Mouse (Mus musculus) liver, embryonic 13.5 days (tissue): ENCODE results near the gene Nomo1. TPM values are rescaled to one million over a fixed set of nuclear protein-coding genes. Genes with fewer than 3 reads are reported as not detected.
A peak's percentile ranks its signal among the peaks of the same experiment; 100 is the strongest.

ENCODE experiments used
- ATAC-seq: fragments of 200-750 bp; cut with Nextera tagmentation; 2 replicates; pipeline ENCODE4 v1.8.0; 2017; ENCODE audit warnings: low read depth, mild to moderate bottlenecking, moderate number of reproducible peaks, moderate library complexity
- DNase-seq: peaks from one replicate; pipeline ENCODE4 v3.0.0; 2022
- H3K27ac ChIP-seq: fragments of 300-500 bp; sonication (generic); 2 replicates; pipeline ENCODE4 v1.5.1; 2015; ENCODE audit warnings: moderate library complexity, mild to moderate bottlenecking, inconsistent platforms
- H3K27me3 ChIP-seq: fragments of 300-500 bp; sonication (generic); 2 replicates; pipeline ENCODE4 v1.6.1; 2015; ENCODE audit warnings: mild to moderate bottlenecking, inconsistent platforms
- H3K36me3 ChIP-seq: fragments of 300-500 bp; sonication (generic); 2 replicates; pipeline ENCODE4 v1.6.1; 2015; ENCODE audit warnings: mild to moderate bottlenecking, inconsistent platforms
- H3K4me1 ChIP-seq: fragments of 300-500 bp; sonication (generic); replicated peaks from 2 replicates; pipeline ENCODE4 v1.6.1; 2015; ENCODE audit warnings: inconsistent platforms
- H3K4me2 ChIP-seq: fragments of 300-500 bp; sonication (generic); 2 replicates; pipeline ENCODE4 v1.6.1; 2015; ENCODE audit warnings: inconsistent platforms, mild to moderate bottlenecking, moderate library complexity
- H3K4me3 ChIP-seq: fragments of 300-500 bp; sonication (generic); replicated peaks from 2 replicates; pipeline ENCODE4 v1.5.1; 2015; ENCODE audit warnings: mild to moderate bottlenecking, inconsistent platforms
- H3K9ac ChIP-seq: fragments of 300-500 bp; sonication (generic); 2 replicates; pipeline ENCODE4 v1.6.1; 2015; ENCODE audit warnings: mild to moderate bottlenecking, inconsistent platforms
- H3K9me3 ChIP-seq: fragments of 300-500 bp; sonication (generic); replicated peaks from 2 replicates; pipeline ENCODE4 v1.6.1; 2016; ENCODE audit warnings: inconsistent platforms
- WGBS: fragments of 180-500 bp; shearing (Covaris S2); methylation state at CpG from one replicate; pipeline ENCODE4 v1.1.7; 2015; ENCODE audit not compliant: insufficient replicate concordance; 5-methylcytosine and 5-hydroxymethylcytosine counted together
- polyA plus RNA-seq: library from polyadenylated mRNA; unstranded; fragments of >200 nt; fragmentation: Nextera tagmentation; extraction: Ambion mirVana; gene quantifications from 2 replicates; pipeline ENCODE4 v1.2.1, GENCODE M21; 2015

Gene Nomo1
- polyA plus RNA-seq, 1 experiment from 2014 or later, result 30.8 TPM

- 68% methylated on average over 9 of the region's 9 CpGs for WGBS
- H3K9me3 ChIP-seq, result no peaks in the 10 kb centered on the region
- DNase-seq (no peak), ATAC-seq (no peak)
- H3K4me3 ChIP-seq, result no peak overlapping the region
- no peak overlapping the region for H3K9ac ChIP-seq
- H3K4me1 ChIP-seq, result peaks cover 8% of the 10 kb centered on the region
- H3K27ac ChIP-seq, result no peak overlapping the region
- H3K27me3 ChIP-seq, result no peaks in the 10 kb centered on the region
- H3K36me3 ChIP-seq, result no peaks in the 10 kb centered on the region
- H3K4me2 ChIP-seq, result no peak overlapping the region
Observed at GRCm38 (mm10) chr7:46025436-46025835, 8.1 kb upstream of the Nomo1 start.

GRCm38 (mm10) chr7:46028681-46029080, 4.8 kb upstream of the Nomo1 start:
- peaks cover 31% of the 10 kb centered on the region for H3K4me1 ChIP-seq
- WGBS, result 66% methylated on average over 10 of the region's 10 CpGs
- H3K27me3 ChIP-seq, result no peaks in the 10 kb centered on the region
- H3K9ac ChIP-seq, result no peak overlapping the region
- DNase-seq (no peak), ATAC-seq (peak; percentile 10; the same call in 1 of the 2 replicates)
- H3K4me3 ChIP-seq, result no peak overlapping the region
- H3K27ac ChIP-seq, result peak overlapping the region; percentile 73
- peak overlapping the region; percentile 17; the same call in 1 of the 2 replicates for H3K4me2 ChIP-seq
- no peaks in the 10 kb centered on the region for H3K36me3 ChIP-seq
- H3K9me3 ChIP-seq, result no peaks in the 10 kb centered on the region

- Histone ChIP-seq H3K4me1 (peaks cover 39% of the 10 kb centered on the region), H3K36me3 (no peaks in the 10 kb centered on the region), H3K27ac (peak overlapping the region; percentile 73), H3K9me3 (no peaks in the 10 kb centered on the region), H3K4me2 (peak overlapping the region; percentile 33; the same call in 1 of the 2 replicates), H3K9ac (no peak overlapping the region), H3K4me3 (peak overlapping the region; percentile 27; the same call in 1 of the 2 replicates), H3K27me3 (no peaks in the 10 kb centered on the region)
- 59% methylated on average over 9 of the region's 9 CpGs for WGBS
- ATAC-seq (peak; percentile 47), DNase-seq (no peak)
Observed at GRCm38 (mm10) chr7:46029299-46030144, 4.0 kb upstream of the Nomo1 start.

- Histone ChIP-seq H3K9ac (0 out of 2 replicates have a peak within 1 kb of the TSS, but pooled peaks have one; percentile 30), H3K27ac (peak within 1 kb of the TSS; percentile 73), H3K36me3 (no peaks in the 10 kb centered on the region), H3K9me3 (no peaks in the 10 kb centered on the region), H3K4me1 (peaks cover 45% of the 10 kb centered on the region), H3K4me3 (peak within 1 kb of the TSS; percentile 27; the same call in 1 of the 2 replicates), H3K27me3 (no peaks in the 10 kb centered on the region), H3K4me2 (peak within 1 kb of the TSS; percentile 33)
- ATAC-seq (peak; percentile 57), DNase-seq (no peak)
- WGBS, result 36% methylated on average over 11 of the region's 11 CpGs
Observed at GRCm38 (mm10) chr7:46030145-46030488, 3.4 kb upstream of the Nomo1 start, which contains the start of gene Abcc6. Gene Abcc6, minus strand, starts transcription at chr7:46030302.

GRCm38 (mm10) chr7:46031075-46031474, 2.4 kb upstream of the Nomo1 start:
- Histone ChIP-seq H3K4me3 (no peak overlapping the region), H3K27ac (peak overlapping the region; percentile 73), H3K36me3 (0 out of 2 replicates have a peak, but pooled peaks cover 3% of the 10 kb centered on the region), H3K4me1 (peaks cover 54% of the 10 kb centered on the region), H3K27me3 (no peaks in the 10 kb centered on the region), H3K4me2 (peak overlapping the region; percentile 33), H3K9me3 (no peaks in the 10 kb centered on the region), H3K9ac (0 out of 2 replicates have a peak overlapping the region, but pooled peaks have one; percentile 30)
- DNase-seq (no peak), ATAC-seq (no peak)
- WGBS, result 28% methylated on average over 2 of the region's 2 CpGs

- Histone ChIP-seq H3K36me3 (peaks cover 21% of the 10 kb centered on the region), H3K27me3 (no peaks in the 10 kb centered on the region), H3K27ac (peak overlapping the region; percentile 69), H3K9me3 (no peaks in the 10 kb centered on the region), H3K4me3 (peak overlapping the region; percentile 89), H3K4me2 (peak overlapping the region; percentile 97), H3K9ac (peak overlapping the region; percentile 91), H3K4me1 (peaks cover 56% of the 10 kb centered on the region)
- DNase-seq (no peak), ATAC-seq (peak; percentile 18)
- under 1% methylated on average over 35 of the region's 35 CpGs for WGBS
Observed at GRCm38 (mm10) chr7:46033870-46034337, 406 bp downstream of the Nomo1 start.

GRCm38 (mm10) chr7:46034991-46035390, 1.5 kb downstream of the Nomo1 start:
- WGBS, result 27% methylated on average over 2 of the region's 2 CpGs

GRCm38 (mm10) chr7:46035468-46035867, 2.0 kb downstream of the Nomo1 start:
- Histone ChIP-seq H3K9me3 (no peaks in the 10 kb centered on the region), H3K4me1 (peaks cover 47% of the 10 kb centered on the region), H3K27me3 (no peaks in the 10 kb centered on the region), H3K4me3 (peak overlapping the region; percentile 89), H3K27ac (peak overlapping the region; percentile 64), H3K4me2 (peak overlapping the region; percentile 97), H3K36me3 (peaks cover 33% of the 10 kb centered on the region), H3K9ac (peak overlapping the region; percentile 91)
- 17% methylated on average over 2 of the region's 2 CpGs for WGBS
- DNase-seq (no peak), ATAC-seq (peak; percentile 16; the same call in 1 of the 2 replicates)

More at GRCm38 (mm10) chr7:46034991-46035390, 1.5 kb downstream of the Nomo1 start:
- Histone ChIP-seq H3K4me2 (peak overlapping the region; percentile 97), H3K4me1 (peaks cover 52% of the 10 kb centered on the region), H3K9me3 (no peaks in the 10 kb centered on the region), H3K4me3 (peak overlapping the region; percentile 89), H3K9ac (peak overlapping the region; percentile 91), H3K36me3 (peaks cover 28% of the 10 kb centered on the region), H3K27ac (peak overlapping the region; percentile 65), H3K27me3 (no peaks in the 10 kb centered on the region)
- no peak for DNase-seq
- ATAC-seq, result no peak

GRCm38 (mm10) chr7:46037433-46037832, 3.9 kb downstream of the Nomo1 start:
- Histone ChIP-seq H3K9ac (no peak overlapping the region), H3K9me3 (no peaks in the 10 kb centered on the region), H3K27me3 (no peaks in the 10 kb centered on the region), H3K27ac (no peak overlapping the region), H3K4me1 (peaks cover 34% of the 10 kb centered on the region), H3K36me3 (peaks cover 52% of the 10 kb centered on the region), H3K4me2 (no peak overlapping the region), H3K4me3 (no peak overlapping the region)
- DNase-seq, result no peak
- no peak for ATAC-seq
- 71% methylated on average over 6 of the region's 6 CpGs for WGBS

- 68% methylated on average over 2 of the region's 2 CpGs for WGBS
- H3K4me1 ChIP-seq, result peaks cover 13% of the 10 kb centered on the region
- no peaks in the 10 kb centered on the region for H3K9me3 ChIP-seq
- no peak overlapping the region for H3K4me3 ChIP-seq
- no peak for ATAC-seq
- H3K9ac ChIP-seq, result no peak overlapping the region
- peaks cover 77% of the 10 kb centered on the region for H3K36me3 ChIP-seq
- H3K27me3 ChIP-seq, result no peaks in the 10 kb centered on the region
- no peak overlapping the region for H3K4me2 ChIP-seq
- no peak overlapping the region for H3K27ac ChIP-seq
- no peak for DNase-seq
Observed at GRCm38 (mm10) chr7:46039873-46040272, 6.4 kb downstream of the Nomo1 start.

GRCm38 (mm10) chr7:46044106-46044505, 10.6 kb downstream of the Nomo1 start:
- DNase-seq, result no peak
- ATAC-seq, result no peak
- 85% methylated on average over 10 of the region's 10 CpGs for WGBS
- H3K4me1 ChIP-seq, result no peaks in the 10 kb centered on the region
- H3K4me2 ChIP-seq, result no peak overlapping the region
- peaks cover 89% of the 10 kb centered on the region for H3K36me3 ChIP-seq
- H3K27me3 ChIP-seq, result no peaks in the 10 kb centered on the region
- H3K27ac ChIP-seq, result no peak overlapping the region
- no peaks in the 10 kb centered on the region for H3K9me3 ChIP-seq
- no peak overlapping the region for H3K4me3 ChIP-seq
- H3K9ac ChIP-seq, result no peak overlapping the region
